Mouse (Mus musculus) kidney, postnatal 36 days (tissue): ENCODE data around the gene Rbm20.
"Not testable (repeated sequence)": the region's sequence is repeated elsewhere in the genome, so short reads cannot be mapped to it uniquely, and the experiment has no call there.

Experiments used
- DNase-seq, 2 experiments: peaks; one replicate each; pipeline ENCODE4 v3.0.0; 2021 to 2022; ENCODE audit warnings: mixed read lengths in 2 of 2

Rbm20 gene

GRCm38 (mm10) chr19:53793994-53794890 is 117.1 kb downstream of the Rbm20 start:
- no peak for DNase-seq

- no peak for DNase-seq
Observed at GRCm38 (mm10) chr19:53794996-53795395, 117.9 kb downstream of the Rbm20 start.

GRCm38 (mm10) chr19:53796020-53796419 is 118.9 kb downstream of the Rbm20 start:
- no peak for DNase-seq

GRCm38 (mm10) chr19:53797770-53798169 is 120.7 kb downstream of the Rbm20 start:
- no peak for DNase-seq

GRCm38 (mm10) chr19:53799885-53800284 is 122.8 kb downstream of the Rbm20 start:
- DNase-seq, result no peak

GRCm38 (mm10) chr19:53800365-53800999 is 123.4 kb downstream of the Rbm20 start:
- DNase-seq, result no peak

GRCm38 (mm10) chr19:53801380-53801779 is 124.3 kb downstream of the Rbm20 start:
- no peak for DNase-seq

GRCm38 (mm10) chr19:53801789-53802683 is 124.9 kb downstream of the Rbm20 start:
- DNase-seq, result no peak

GRCm38 (mm10) chr19:53803954-53804353 is 126.8 kb downstream of the Rbm20 start:
- DNase-seq, result no peak

- DNase-seq, result no peak
Observed at GRCm38 (mm10) chr19:53805063-53805462, 128.0 kb downstream of the Rbm20 start.

- DNase-seq, result peak in 1 of 2 experiments; percentile 28
Observed at GRCm38 (mm10) chr19:53806126-53806525, 129.0 kb downstream of the Rbm20 start.

GRCm38 (mm10) chr19:53806526-53807275 is 129.6 kb downstream of the Rbm20 start:
- DNase-seq, result not testable (repeated sequence)

GRCm38 (mm10) chr19:53807276-53807801 is 130.2 kb downstream of the Rbm20 start:
- no peak for DNase-seq

- DNase-seq, result no peak
Observed at GRCm38 (mm10) chr19:53808041-53808777, 131.1 kb downstream of the Rbm20 start.

- no peak for DNase-seq
Observed at GRCm38 (mm10) chr19:53809185-53809861, 132.2 kb downstream of the Rbm20 start.

GRCm38 (mm10) chr19:53810024-53810423 is 132.9 kb downstream of the Rbm20 start:
- peak in 1 of 2 experiments; percentile 60 for DNase-seq

- no peak for DNase-seq
Observed at GRCm38 (mm10) chr19:53810584-53810983, 133.5 kb downstream of the Rbm20 start.

- no peak for DNase-seq
Observed at GRCm38 (mm10) chr19:53813576-53813975, 136.5 kb downstream of the Rbm20 start.

- no peak for DNase-seq
Observed at GRCm38 (mm10) chr19:53815714-53816113, 138.6 kb downstream of the Rbm20 start.

- DNase-seq, result no peak
Observed at GRCm38 (mm10) chr19:53816242-53816641, 139.1 kb downstream of the Rbm20 start.

- no peak for DNase-seq
Observed at GRCm38 (mm10) chr19:53819299-53819698, 142.2 kb downstream of the Rbm20 start.
